Mouse (Mus musculus) gonadal fat pad, adult 2 months (tissue): ENCODE data around the gene Pfn1. TPM values are rescaled to one million over a fixed set of nuclear protein-coding genes. Genes with fewer than 3 reads are reported as not detected.

ENCODE experiments used
- DNase-seq: peaks from one replicate; pipeline ENCODE4 v3.0.0-alpha.2; 2012; ENCODE audit warnings: low read depth
- polyA plus RNA-seq: library from polyadenylated mRNA; depleted of rRNA; stranded (reverse); fragments of >200 nt; gene quantifications from 2 replicates; pipeline ENCODE4 v1.2.3, GENCODE M21; 2012

The Pfn1 gene
- polyA plus RNA-seq, 1 experiment, result 614 TPM

- DNase-seq, result no peak
These were observed 20.1 kb upstream of the Pfn1 start for GRCm38 (mm10) chr11:70674501-70674900.

GRCm38 (mm10) chr11:70674014-70674413 is 19.6 kb upstream of the Pfn1 start:
- DNase-seq, result no peak

GRCm38 (mm10) chr11:70671333-70672047 is 17.0 kb upstream of the Pfn1 start:
- no peak for DNase-seq

- no peak for DNase-seq
These were observed 16.0 kb upstream of the Pfn1 start for GRCm38 (mm10) chr11:70670483-70670882.

- DNase-seq, result no peak
These were observed 15.3 kb upstream of the Pfn1 start for GRCm38 (mm10) chr11:70669582-70670345.

- DNase-seq, result peak; percentile 99
These were observed 14.5 kb upstream of the Pfn1 start, which contains the start of gene Spag7 for GRCm38 (mm10) chr11:70668771-70669505. TSS of gene Spag7 (minus strand) at chr11:70669416.

GRCm38 (mm10) chr11:70668335-70668770 is 13.9 kb upstream of the Pfn1 start:
- no peak for DNase-seq

GRCm38 (mm10) chr11:70667271-70668150 is 13.1 kb upstream of the Pfn1 start:
- no peak for DNase-seq

GRCm38 (mm10) chr11:70666687-70667086 is 12.2 kb upstream of the Pfn1 start:
- DNase-seq, result no peak

- no peak for DNase-seq
These were observed 10.3 kb upstream of the Pfn1 start for GRCm38 (mm10) chr11:70664741-70665140.

GRCm38 (mm10) chr11:70663957-70664356 is 9.5 kb upstream of the Pfn1 start:
- DNase-seq, result no peak

- no peak for DNase-seq
These were observed 8.7 kb upstream of the Pfn1 start for GRCm38 (mm10) chr11:70663101-70663500.

- no peak for DNase-seq
These were observed 6.1 kb upstream of the Pfn1 start for GRCm38 (mm10) chr11:70660571-70660970.

GRCm38 (mm10) chr11:70658942-70659341 is 4.5 kb upstream of the Pfn1 start:
- DNase-seq, result no peak

- DNase-seq, result no peak
These were observed 4.1 kb upstream of the Pfn1 start for GRCm38 (mm10) chr11:70658521-70658920.

GRCm38 (mm10) chr11:70657991-70658390 is 3.5 kb upstream of the Pfn1 start:
- DNase-seq, result no peak

- no peak for DNase-seq
These were observed 3.1 kb upstream of the Pfn1 start for GRCm38 (mm10) chr11:70657573-70657972.

- DNase-seq, result no peak
These were observed 2.5 kb upstream of the Pfn1 start, which contains the start of gene Eno3 for GRCm38 (mm10) chr11:70656964-70657363. TSS of gene Eno3 (plus strand) at chr11:70657202.

- DNase-seq, result no peak
These were observed 2.0 kb upstream of the Pfn1 start for GRCm38 (mm10) chr11:70656456-70656927.

GRCm38 (mm10) chr11:70655571-70656455 is 1.4 kb upstream of the Pfn1 start:
- no peak for DNase-seq
